Comparison of ENCODE assay signal across 10 mouse cellular contexts in genomic region chr14:21849524-21850418, GRCm38 (mm10). TPM values are rescaled to one million over a fixed set of nuclear protein-coding genes. Genes with fewer than 3 reads are reported as not detected.
DNase-seq lines count a peak whose midpoint lies in the region; ATAC-seq and TF ChIP-seq lines count a peak whose summit lies in the region.
"Had no signal": no experiment of that assay in that cellular context is flagged by ENCODE, and none has a peak within 500 bp of the region (broad histone marks: within the 10 kb centered on the region; RNA-seq: fewer than 3 reads in every experiment).

No protein-coding gene starts in this region.

- no peak for ATAC-seq in erythroblast, adult 5-6 weeks (replicated peaks; ENCODE audit: low FRiP score, poor library complexity, severe bottlenecking)
- ATAC-seq in lung, embryonic 16.5 days (ENCODE audit: low read depth) = no peak
- peak; percentile 34 for ATAC-seq in liver, embryonic 13.5 days (ENCODE audit: low read depth)

- H3K4me3 ChIP-seq in erythroblast, embryonic 14.5 days (replicated peaks) = peak overlapping the region; percentile 53
- H3K4me3 ChIP-seq in lung, embryonic 16.5 days (ENCODE audit: low read length) = no peak overlapping the region
- H3K4me3 ChIP-seq in MEL (ENCODE audit: control insufficient read depth in 1 of 2, insufficient read depth in 1 of 2, low read depth in 2 of 2, low read length in 2 of 2) = peak overlapping the region; percentile 34 to 52
- peak overlapping the region; percentile 24 for H3K4me3 ChIP-seq in liver, embryonic 13.5 days (replicated peaks)

- H3K27me3 ChIP-seq in erythroblast, embryonic 14.5 days (ENCODE audit: control insufficient read depth) = no peaks in the 10 kb centered on the region
- H3K27me3 ChIP-seq in lung, embryonic 16.5 days (ENCODE audit: control insufficient read depth, insufficient read depth, low read depth, low read length) = no peaks in the 10 kb centered on the region
- no peaks in the 10 kb centered on the region for H3K27me3 ChIP-seq in MEL (ENCODE audit: control insufficient read depth in 1 of 2, insufficient read depth in 2 of 2, low read length in 2 of 2)
- H3K27me3 ChIP-seq in liver, embryonic 13.5 days = no peaks in the 10 kb centered on the region
- H3K27me3 ChIP-seq: Patski had no signal

- no peaks in the 10 kb centered on the region for H3K9me3 ChIP-seq in erythroblast, embryonic 14.5 days (ENCODE audit: control insufficient read depth, low read length)
- H3K9me3 ChIP-seq in lung, embryonic 16.5 days (ENCODE audit: control insufficient read depth, low read length) = no peaks in the 10 kb centered on the region
- no peaks in the 10 kb centered on the region for H3K9me3 ChIP-seq in MEL (replicated peaks; ENCODE audit: insufficient read depth, low read length)
- no peaks in the 10 kb centered on the region for H3K9me3 ChIP-seq in liver, embryonic 13.5 days (replicated peaks)

- no peak overlapping the region; the same call in 1 of the 2 replicates for H3K9ac ChIP-seq in lung, embryonic 16.5 days (ENCODE audit: low read length)
- peak overlapping the region; percentile 54 for H3K9ac ChIP-seq in MEL (ENCODE audit: control insufficient read depth, low read depth, low read length, poor library complexity, severe bottlenecking)
- peak overlapping the region; percentile 53 for H3K9ac ChIP-seq in liver, embryonic 13.5 days

- TF ChIP-seq RAD21 in MEL (IDR thresholded peaks at IDR 0.05; ENCODE audit: low read depth, low read length) = no peak

- 0 out of 2 replicates have a peak overlapping the region, but pooled peaks have one; percentile 24 for H3K27ac ChIP-seq in lung, embryonic 16.5 days (ENCODE audit: low read length)
- H3K27ac ChIP-seq in MEL (ENCODE audit: control insufficient read depth, low read depth, low read length) = peak overlapping the region; percentile 75
- H3K27ac ChIP-seq in liver, embryonic 13.5 days = peak overlapping the region; percentile 91
- H3K27ac ChIP-seq: hindbrain, postnatal 0 days had no signal

- no peak for TF ChIP-seq CTCF in MEL (IDR thresholded peaks at IDR 0.05 in 2 of 3, conservative IDR thresholded peaks at IDR 0.05 in 1 of 3; ENCODE audit: control insufficient read depth in 1 of 3, insufficient read depth in 1 of 3, low read depth in 2 of 3, low read length in 3 of 3, poor library complexity in 1 of 3, severe bottlenecking in 1 of 3)

- 74% methylated on average over 13 of the region's 13 CpGs for WGBS in lung, embryonic 16.5 days
- WGBS in liver, embryonic 13.5 days (ENCODE audit: insufficient replicate concordance) = 70% methylated on average over 13 of the region's 13 CpGs

- no peak overlapping the region; the same call in 1 of the 2 replicates for H3K4me2 ChIP-seq in lung, embryonic 16.5 days (ENCODE audit: low read depth, low read length)
- peak overlapping the region; percentile 72 for H3K4me2 ChIP-seq in liver, embryonic 13.5 days

- H3K36me3 ChIP-seq in erythroblast, embryonic 14.5 days (ENCODE audit: control insufficient read depth) = peaks cover 30% of the 10 kb centered on the region
- H3K36me3 ChIP-seq in lung, embryonic 16.5 days (ENCODE audit: control insufficient read depth, insufficient read depth, low read length) = peaks cover 8% of the 10 kb centered on the region
- H3K36me3 ChIP-seq in MEL (ENCODE audit: control insufficient read depth in 1 of 2, insufficient read depth in 2 of 2, low read length in 2 of 2) = peaks cover 0 to 21% of the 10 kb centered on the region in 2 experiments; a peak in 2 of 4 replicates
- peaks cover 23% of the 10 kb centered on the region for H3K36me3 ChIP-seq in liver, embryonic 13.5 days

- H3K4me1 ChIP-seq in erythroblast, embryonic 14.5 days (ENCODE audit: control insufficient read depth) = peaks cover 88% of the 10 kb centered on the region
- peaks cover 31% of the 10 kb centered on the region for H3K4me1 ChIP-seq in lung, embryonic 16.5 days (replicated peaks; ENCODE audit: control insufficient read depth, insufficient read depth, low read length)
- H3K4me1 ChIP-seq in MEL (ENCODE audit: control insufficient read depth in 1 of 2, insufficient read depth in 2 of 2, low read length in 2 of 2) = peaks cover 9 to 33% of the 10 kb centered on the region in 2 experiments
- peaks cover 90% of the 10 kb centered on the region for H3K4me1 ChIP-seq in liver, embryonic 13.5 days (replicated peaks)

- TF ChIP-seq EP300 in MEL (IDR thresholded peaks at IDR 0.05; ENCODE audit: low read depth in 1 of 2, low read length in 2 of 2) = no peak

- H3K79me2 ChIP-seq in MEL (ENCODE audit: control insufficient read depth, insufficient read depth, low read length, poor library complexity) = peaks cover 9% of the 10 kb centered on the region

- DNase-seq in lung, postnatal 36 days = no peak
- peak; percentile 81 for DNase-seq in MEL (ENCODE audit: low read depth, low spot score)
- no peak for DNase-seq in liver, embryonic 13.5 days
- no peak for DNase-seq in layer of hippocampus, postnatal 14 days (ENCODE audit: low spot score in 2 of 2)
- no peak for DNase-seq in left cerebral cortex, adult 9 months (ENCODE audit: low spot score in 2 of 2)

- TF ChIP-seq POLR2A in MEL (IDR thresholded peaks at IDR 0.05; ENCODE audit: control insufficient read depth in 1 of 2, insufficient read depth in 1 of 2, low read depth in 1 of 2, low read length in 2 of 2, poor library complexity in 1 of 2) = 0 out of 4 replicates have a peak, but pooled peaks of 1 of the 2 experiments have one; percentile 38

TF ChIP-seq in MEL, 35 proteins besides CTCF, POLR2A, EP300 and RAD21:
- TF ChIP-seq SIN3A (IDR thresholded peaks at IDR 0.05; ENCODE audit: low read length) (no peak; the same call in 1 of the 2 replicates), JUND (IDR thresholded peaks at IDR 0.05; ENCODE audit: low read depth, low read length) (no peak), RCOR1 (IDR thresholded peaks at IDR 0.05; ENCODE audit: low read depth, low read length) (no peak), UBTF (IDR thresholded peaks at IDR 0.05; ENCODE audit: borderline replicate concordance, insufficient read depth, low read depth, low read length) (no peak), POLR2AphosphoS5 (IDR thresholded peaks at IDR 0.05; ENCODE audit: borderline replicate concordance, low read depth, low read length) (no peak), TCF12 (IDR thresholded peaks at IDR 0.05; ENCODE audit: low read depth, low read length) (no peak), MYB (IDR thresholded peaks at IDR 0.05; ENCODE audit: low read depth, low read length) (no peak), CHD2 (IDR thresholded peaks at IDR 0.05; ENCODE audit: low read length) (no peak), SMC3 (IDR thresholded peaks at IDR 0.05; ENCODE audit: low read depth, low read length) (no peak), ZC3H11A (IDR thresholded peaks at IDR 0.05; ENCODE audit: low read depth, low read length) (no peak), TBP (IDR thresholded peaks at IDR 0.05; ENCODE audit: low read depth, low read length) (no peak), MXI1 (IDR thresholded peaks at IDR 0.05; ENCODE audit: low read depth, low read length) (no peak), ELF1 (IDR thresholded peaks at IDR 0.05; ENCODE audit: low read depth, low read length) (no peak), MYC (IDR thresholded peaks at IDR 0.05; ENCODE audit: low read depth, low read length) (no peak), ZNF384 (IDR thresholded peaks at IDR 0.05; ENCODE audit: low read depth, low read length) (no peak), NRF1 (IDR thresholded peaks at IDR 0.05; ENCODE audit: insufficient read depth, low read depth, low read length, poor library complexity, severe bottlenecking) (no peak), MEF2A (IDR thresholded peaks at IDR 0.05; ENCODE audit: extremely low read depth, insufficient replicate concordance, low read depth, low read length, poor library complexity, severe bottlenecking) (no peak), HCFC1 (IDR thresholded peaks at IDR 0.05; ENCODE audit: low read depth, low read length) (no peak), TAL1 (IDR thresholded peaks at IDR 0.05; ENCODE audit: low read length) (no peak)

RNA-seq across cellular contexts. Expression of gene Comtd1, which starts 1.0 kb away (rescaled TPM):
- polyA plus RNA-seq in erythroblast, embryonic 14.5 days (2012) = 0.85 and 1.1 TPM in 2 replicates
- total RNA-seq in erythroblast, adult 5-6 weeks (2015; ENCODE audit: low replicate concordance) = 2.5 and 9.6 TPM in 2 replicates
- 4.0 and 4.5 TPM in 2 replicates for total RNA-seq in erythroblast, adult 5-6 weeks (2017; ENCODE audit: low replicate concordance)
- 13.2 and 17.5 TPM in 2 replicates for polyA plus RNA-seq in lung, embryonic 16.5 days (2015; fragmentation: Nextera tagmentation; extraction: Ambion mirVana)
- total RNA-seq in MEL (2012; rRNA removed) = 31.1 and 36.4 TPM in 2 replicates
- 10 to 100 TPM in 1 of 2 experiments, not detected in 1; 35.7 TPM for polyA plus RNA-seq in MEL (2012; ENCODE audit: insufficient read depth in 1 of 2, insufficient read length in 2 of 2, low read depth in 1 of 2, low replicate concordance in 2 of 2, missing spikeins in 1 of 2)
- 30.6 and 34.1 TPM in 2 replicates for polyA plus RNA-seq in liver, embryonic 13.5 days (2015; fragmentation: Nextera tagmentation; extraction: Ambion mirVana)
- 10 to 100 TPM; 32.3 to 34.7 TPM for total RNA-seq in layer of hippocampus, postnatal 14 days (2021)

RNA-seq across cellular contexts. Expression of gene Vdac2, which starts 24.7 kb away (rescaled TPM):
- polyA plus RNA-seq in erythroblast, embryonic 14.5 days (2012) = 11.8 and 15.6 TPM in 2 replicates
- 85.7 and 89.7 TPM in 2 replicates for total RNA-seq in erythroblast, adult 5-6 weeks (2015; ENCODE audit: low replicate concordance)
- 72.2 and 93.7 TPM in 2 replicates for total RNA-seq in erythroblast, adult 5-6 weeks (2017; ENCODE audit: low replicate concordance)
- 253 and 264 TPM in 2 replicates for polyA plus RNA-seq in lung, embryonic 16.5 days (2015; fragmentation: Nextera tagmentation; extraction: Ambion mirVana)
- 247 and 248 TPM in 2 replicates for total RNA-seq in MEL (2012; rRNA removed)
- polyA plus RNA-seq in MEL (2012; ENCODE audit: insufficient read depth in 1 of 2, insufficient read length in 2 of 2, low read depth in 1 of 2, low replicate concordance in 2 of 2, missing spikeins in 1 of 2) = 100 to 1,000 TPM in 1 of 2 experiments, 10 to 100 TPM in 1; 74.9 to 327 TPM
- polyA plus RNA-seq in liver, embryonic 13.5 days (2015; fragmentation: Nextera tagmentation; extraction: Ambion mirVana) = 173 and 189 TPM in 2 replicates
- total RNA-seq in layer of hippocampus, postnatal 14 days (2021) = 100 to 1,000 TPM; 231 to 233 TPM

Comparison
In these comparisons a context has a peak if more than half of its experiments do, and no peak if none do; other contexts are left out.
1. H3K27ac ChIP-seq: peak in every context shown above with its lines; median percentile 91 in liver, embryonic 13.5 days; 75 in MEL; 24 in lung, embryonic 16.5 days.